Mouse (Mus musculus): Measurements from ENCODE around the gene Rims4. TPM values are rescaled to one million over a fixed set of nuclear protein-coding genes. Genes with fewer than 3 reads are reported as not detected.

Gene Rims4
- polyA plus RNA-seq, 1 experiment from 2014 or later: 3.5 TPM

DNA sequence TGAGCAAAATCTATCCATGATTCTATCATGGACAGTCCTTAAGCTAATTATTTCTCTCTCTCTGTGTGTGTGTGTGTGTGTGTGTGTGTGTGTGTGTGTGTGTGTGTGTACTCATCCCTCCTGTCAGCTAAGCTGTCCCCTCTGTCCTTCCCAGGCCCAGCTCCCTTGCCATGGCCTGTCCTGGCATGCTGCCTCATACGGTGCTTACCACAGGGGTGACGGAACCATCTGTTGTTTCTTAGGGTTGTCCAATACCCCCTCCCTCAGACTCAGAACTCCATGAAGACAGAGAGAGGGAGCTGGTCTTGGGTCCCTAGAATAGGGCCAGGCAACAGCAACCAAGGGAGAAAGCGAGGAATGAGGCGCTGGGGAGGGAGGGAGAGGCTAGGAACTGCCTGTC, 14.2 kb downstream of the Rims4 start:
- H3K36me3 ChIP-seq (replicated peaks): no peaks in the 10 kb centered on the region
- 90% methylated on average over 4 of the region's 4 CpGs for WGBS
- no peak overlapping the region for H3K4me3 ChIP-seq (replicated peaks)
- no peak overlapping the region for H3K27ac ChIP-seq
- no peaks in the 10 kb centered on the region for H3K27me3 ChIP-seq
- H3K4me2 ChIP-seq: no peak overlapping the region
- no peak overlapping the region for H3K9ac ChIP-seq
- no peak for ATAC-seq (ENCODE audit: low FRiP score)
- no peaks in the 10 kb centered on the region for H3K4me1 ChIP-seq
- no peaks in the 10 kb centered on the region for H3K9me3 ChIP-seq

DNA sequence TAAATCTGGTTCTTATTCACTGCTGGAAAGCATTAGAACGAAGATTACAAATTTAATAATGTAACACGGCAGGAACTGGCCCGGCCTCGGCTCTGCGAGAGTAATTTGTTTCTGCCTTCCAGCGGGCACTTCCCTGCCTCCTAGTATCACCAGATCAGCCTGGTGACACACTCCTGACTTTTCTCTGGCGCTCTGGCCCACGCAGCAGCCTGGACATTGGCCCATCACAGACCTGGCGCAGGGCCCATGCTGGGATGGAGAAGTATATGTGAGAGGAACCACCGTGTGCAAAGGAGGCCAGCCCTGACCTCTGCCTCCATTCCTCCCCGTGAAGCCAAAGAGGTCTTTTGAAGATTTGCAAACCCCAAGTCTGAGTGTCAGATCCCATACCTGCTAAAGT, 15.0 kb downstream of the Rims4 start:
- Histone ChIP-seq H3K9ac (no peak overlapping the region), H3K27me3 (no peaks in the 10 kb centered on the region), H3K36me3 (replicated peaks) (no peaks in the 10 kb centered on the region), H3K27ac (no peak overlapping the region), H3K4me2 (no peak overlapping the region), H3K4me3 (replicated peaks) (no peak overlapping the region), H3K9me3 (no peaks in the 10 kb centered on the region), H3K4me1 (no peaks in the 10 kb centered on the region)
- WGBS: 79% methylated on average over 11 of the region's 11 CpGs
- ATAC-seq (ENCODE audit: low FRiP score): no peak

DNA sequence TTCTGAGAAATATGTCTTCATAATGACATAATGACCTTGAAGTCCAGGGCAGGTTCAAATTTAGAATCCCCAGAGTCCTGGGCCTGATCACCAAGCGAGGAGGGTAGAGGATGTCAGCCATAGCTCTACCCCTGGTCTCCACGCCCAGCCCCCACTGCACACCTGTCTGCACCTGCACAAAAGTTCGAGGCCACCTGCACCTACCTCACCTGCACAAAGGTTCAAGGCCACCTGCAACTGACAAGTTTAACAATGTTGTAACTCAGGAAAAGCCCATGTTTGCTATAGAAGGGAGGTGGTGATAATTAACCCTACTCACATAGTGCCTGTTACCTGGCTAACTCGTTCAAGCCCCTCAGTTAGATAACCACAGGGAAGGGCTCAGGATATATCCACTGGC, 16.0 kb downstream of the Rims4 start:
- ATAC-seq (ENCODE audit: low FRiP score): no peak
- H3K9ac ChIP-seq: no peak overlapping the region
- no peaks in the 10 kb centered on the region for H3K27me3 ChIP-seq
- H3K36me3 ChIP-seq (replicated peaks): no peaks in the 10 kb centered on the region
- H3K4me2 ChIP-seq: no peak overlapping the region
- 78% methylated on average over 4 of the region's 4 CpGs for WGBS
- no peak overlapping the region for H3K4me3 ChIP-seq (replicated peaks)
- no peak overlapping the region for H3K27ac ChIP-seq
- H3K4me1 ChIP-seq: no peaks in the 10 kb centered on the region
- no peaks in the 10 kb centered on the region for H3K9me3 ChIP-seq

DNA sequence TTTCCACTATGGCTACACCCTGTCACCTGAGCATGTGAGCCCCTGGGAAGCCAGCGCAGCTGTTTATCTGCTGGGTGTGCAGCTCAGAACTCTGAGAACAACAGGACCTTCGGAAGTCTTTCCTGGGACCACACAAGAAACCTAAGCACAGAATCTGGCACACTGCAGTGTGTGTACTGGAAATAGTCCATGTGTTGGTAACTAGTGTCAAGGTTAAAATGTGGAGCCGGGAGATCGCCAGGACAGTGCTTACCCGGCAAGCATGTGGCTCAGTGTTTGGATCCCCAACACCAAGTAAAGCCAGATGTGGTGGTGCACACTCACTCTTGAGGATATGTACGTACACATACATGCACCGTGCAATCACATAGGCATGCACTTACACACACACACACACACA, 17.4 kb downstream of the Rims4 start:
- no peak overlapping the region for H3K9ac ChIP-seq
- no peaks in the 10 kb centered on the region for H3K9me3 ChIP-seq
- no peaks in the 10 kb centered on the region for H3K4me1 ChIP-seq
- H3K4me2 ChIP-seq: no peak overlapping the region
- 91% methylated on average over 7 of the region's 7 CpGs for WGBS
- H3K36me3 ChIP-seq (replicated peaks): no peaks in the 10 kb centered on the region
- no peak overlapping the region for H3K4me3 ChIP-seq (replicated peaks)
- no peak for ATAC-seq (ENCODE audit: low FRiP score)
- no peak overlapping the region for H3K27ac ChIP-seq
- H3K27me3 ChIP-seq: no peaks in the 10 kb centered on the region

DNA sequence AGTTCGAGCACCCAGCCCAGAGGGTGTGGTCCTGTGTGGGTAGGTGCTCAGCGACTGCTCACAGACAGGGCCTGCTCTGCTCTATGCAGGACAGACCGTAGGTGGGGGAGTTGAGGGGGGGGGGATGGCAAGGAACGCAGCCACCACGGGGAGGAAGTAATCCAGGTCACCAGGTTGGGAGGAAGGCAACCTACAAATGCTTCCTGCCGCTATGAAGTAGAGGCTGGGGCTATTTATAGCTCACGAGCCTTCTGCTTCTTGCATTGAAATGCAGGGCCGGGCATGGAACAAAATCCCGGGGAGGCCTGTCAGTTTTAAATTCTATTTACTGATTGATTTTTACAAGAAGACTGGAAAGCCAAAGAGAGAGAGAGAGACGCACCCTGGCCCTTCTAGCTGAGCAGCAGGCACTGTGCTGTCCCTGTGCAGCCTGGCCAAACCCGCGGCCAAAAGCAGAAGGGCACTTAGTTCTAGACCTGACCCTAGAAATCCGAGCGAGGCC, 18.5 kb downstream of the Rims4 start:
- no peak overlapping the region for H3K4me2 ChIP-seq
- H3K4me1 ChIP-seq: no peaks in the 10 kb centered on the region
- no peak for ATAC-seq (ENCODE audit: low FRiP score)
- 67% methylated on average over 14 of the region's 14 CpGs for WGBS
- no peak overlapping the region for H3K4me3 ChIP-seq (replicated peaks)
- no peaks in the 10 kb centered on the region for H3K9me3 ChIP-seq
- no peak overlapping the region for H3K9ac ChIP-seq
- H3K27ac ChIP-seq: no peak overlapping the region
- H3K36me3 ChIP-seq (replicated peaks): no peaks in the 10 kb centered on the region
- H3K27me3 ChIP-seq: no peaks in the 10 kb centered on the region

DNA sequence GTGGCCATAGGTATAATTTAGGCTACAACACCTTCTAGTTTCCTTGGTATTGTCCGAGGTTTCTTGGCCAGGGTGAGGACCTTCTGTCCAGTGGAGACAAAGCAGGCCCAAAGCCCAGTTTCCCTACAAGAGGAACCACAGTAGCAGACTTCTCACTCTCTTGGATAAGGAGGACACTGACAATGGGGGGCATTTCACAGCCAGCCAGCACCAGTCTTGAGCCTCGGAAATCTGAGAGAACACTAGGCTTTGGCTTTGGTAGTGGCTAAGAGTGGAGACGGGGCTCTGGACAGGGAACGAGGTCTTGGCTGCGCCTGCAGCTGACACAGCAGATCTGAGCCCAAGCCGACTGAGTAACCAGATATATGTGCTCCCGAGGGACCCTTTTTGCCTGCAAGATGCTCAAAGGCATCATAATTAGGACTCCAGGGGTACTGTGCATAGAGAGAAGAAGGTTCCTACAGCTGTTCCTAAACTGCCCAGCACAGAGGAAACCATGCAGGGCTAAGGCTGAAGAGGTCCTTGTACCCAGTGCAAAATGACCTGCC, 20.4 kb downstream of the Rims4 start:
- Histone ChIP-seq H3K27me3 (no peaks in the 10 kb centered on the region), H3K9ac (no peak overlapping the region), H3K4me3 (replicated peaks) (no peak overlapping the region), H3K4me2 (no peak overlapping the region), H3K36me3 (replicated peaks) (no peaks in the 10 kb centered on the region), H3K4me1 (no peaks in the 10 kb centered on the region), H3K9me3 (no peaks in the 10 kb centered on the region), H3K27ac (no peak overlapping the region)
- WGBS: 83% methylated on average over 7 of the region's 7 CpGs
- no peak for ATAC-seq (ENCODE audit: low FRiP score)

DNA sequence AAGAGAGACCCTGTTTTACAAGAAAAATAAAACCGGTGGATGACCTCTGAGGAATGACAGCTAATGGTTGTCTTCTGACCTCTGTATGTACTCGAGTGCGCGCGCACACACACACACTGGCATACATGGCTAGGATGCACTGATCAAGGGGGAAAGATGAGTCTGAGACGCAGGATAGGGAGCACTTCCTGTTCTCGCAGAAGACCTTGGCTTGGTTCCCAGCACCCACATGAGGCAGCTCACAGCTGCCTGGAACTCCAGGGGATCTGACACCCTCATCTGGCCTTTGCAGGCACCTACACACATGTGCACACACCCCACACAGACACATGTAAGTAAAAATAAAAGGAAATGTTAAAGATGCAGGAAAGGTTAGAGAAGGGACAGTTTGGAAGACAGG, 21.5 kb downstream of the Rims4 start:
- Histone ChIP-seq H3K4me3 (replicated peaks) (no peak overlapping the region), H3K4me2 (no peak overlapping the region), H3K27me3 (no peaks in the 10 kb centered on the region), H3K9me3 (no peaks in the 10 kb centered on the region), H3K36me3 (replicated peaks) (no peaks in the 10 kb centered on the region), H3K27ac (no peak overlapping the region), H3K4me1 (no peaks in the 10 kb centered on the region), H3K9ac (no peak overlapping the region)
- ATAC-seq (ENCODE audit: low FRiP score): no peak
- 94% methylated on average over 7 of the region's 7 CpGs for WGBS

DNA sequence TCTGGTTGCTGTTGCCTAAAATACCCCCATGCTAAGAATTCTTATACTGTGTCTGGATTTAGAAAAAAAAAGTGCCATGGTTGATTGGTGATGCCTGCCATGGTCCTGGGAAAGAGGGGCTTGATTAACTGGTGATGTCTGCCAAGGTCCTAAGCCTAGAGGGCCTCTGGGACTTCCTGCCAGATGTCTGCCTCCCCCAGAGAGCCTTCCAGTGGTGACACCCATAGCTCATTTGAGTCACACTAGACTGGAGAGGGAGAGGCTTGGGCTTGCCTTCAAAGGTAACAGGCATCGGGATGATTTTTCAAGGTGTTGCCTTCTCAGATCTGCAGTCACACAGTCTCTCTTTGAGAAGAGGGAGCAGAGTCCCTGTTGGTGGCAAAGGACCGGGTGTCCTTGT, 23.3 kb downstream of the Rims4 start:
- Histone ChIP-seq H3K4me2 (no peak overlapping the region), H3K27me3 (no peaks in the 10 kb centered on the region), H3K4me1 (peaks cover 10% of the 10 kb centered on the region), H3K27ac (no peak overlapping the region), H3K9ac (no peak overlapping the region), H3K9me3 (no peaks in the 10 kb centered on the region), H3K36me3 (replicated peaks) (no peaks in the 10 kb centered on the region), H3K4me3 (replicated peaks) (no peak overlapping the region)
- 79% methylated on average over 2 of the region's 2 CpGs for WGBS
- no peak for ATAC-seq (ENCODE audit: low FRiP score)

DNA sequence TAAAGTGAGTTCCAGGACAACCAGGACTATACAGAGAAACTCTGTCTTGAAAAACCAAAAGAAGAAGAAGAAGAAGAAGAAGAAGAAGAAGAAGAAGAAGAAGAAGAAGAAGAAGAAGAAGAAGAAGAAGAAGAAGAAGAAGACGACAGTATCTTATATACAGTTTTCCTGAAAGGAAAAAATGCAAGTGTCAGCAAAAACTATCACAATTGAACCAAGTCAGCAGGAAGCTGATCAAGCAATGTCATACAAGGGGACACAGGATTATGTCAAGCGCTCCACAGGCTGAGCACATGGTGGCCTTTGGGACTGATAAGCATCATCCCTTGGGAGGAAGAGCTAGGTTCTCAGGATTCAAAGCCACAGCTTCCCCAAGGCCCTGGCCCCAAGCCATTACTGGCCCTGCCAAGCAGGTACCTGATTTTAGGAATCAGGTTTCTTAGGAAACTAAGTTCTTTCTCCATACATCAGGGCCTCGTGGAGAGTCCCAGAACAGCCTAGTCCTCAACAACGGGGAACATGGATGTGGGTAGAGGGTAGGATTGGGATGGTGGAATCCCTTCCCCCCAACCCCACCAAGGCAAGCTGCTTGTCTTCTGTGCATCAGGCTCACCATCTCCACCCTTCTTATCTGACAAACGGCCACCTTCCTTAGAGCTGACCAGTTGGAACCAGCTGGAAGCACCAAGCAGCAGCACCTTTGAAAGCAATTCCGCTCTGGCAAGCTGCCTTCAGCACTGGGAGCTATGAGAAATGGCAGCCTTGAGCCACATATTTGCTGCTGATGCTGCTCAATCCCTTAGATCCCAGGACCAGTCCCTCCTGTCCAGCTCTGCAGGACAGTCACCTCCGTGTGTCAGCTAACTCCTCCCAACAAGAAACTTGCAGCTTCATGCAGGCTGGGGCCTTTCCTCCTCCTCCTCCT, 24.8 kb downstream of the Rims4 start:
- Histone ChIP-seq H3K36me3 (replicated peaks) (no peaks in the 10 kb centered on the region), H3K9me3 (no peaks in the 10 kb centered on the region), H3K9ac (no peak overlapping the region), H3K27ac (no peak overlapping the region), H3K4me2 (no peak overlapping the region), H3K4me1 (peaks cover 10% of the 10 kb centered on the region), H3K27me3 (no peaks in the 10 kb centered on the region), H3K4me3 (replicated peaks) (no peak overlapping the region)
- no peak for ATAC-seq (ENCODE audit: low FRiP score)
- 73% methylated on average over 7 of the region's 7 CpGs for WGBS

DNA sequence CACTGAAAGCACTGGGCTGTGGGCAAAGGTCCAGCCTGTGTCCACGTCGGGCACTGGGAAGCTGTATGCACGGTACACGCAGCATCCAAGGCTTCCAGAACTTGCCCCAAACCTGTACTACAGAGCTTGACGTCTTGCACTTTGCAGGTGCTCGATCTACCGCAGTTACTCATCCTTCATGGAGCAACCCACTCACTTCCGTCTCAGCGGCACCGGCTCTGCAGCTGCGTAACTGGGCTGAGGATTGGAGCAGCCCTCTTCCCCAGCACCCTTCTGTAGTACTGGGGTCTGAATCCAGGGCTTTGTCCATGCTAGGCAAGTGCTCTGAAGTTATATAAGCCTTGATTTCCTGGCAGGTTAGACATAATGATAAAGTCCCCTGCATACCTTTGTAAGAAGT, 27.2 kb downstream of the Rims4 start:
- no peaks in the 10 kb centered on the region for H3K27me3 ChIP-seq
- H3K9me3 ChIP-seq: no peaks in the 10 kb centered on the region
- H3K27ac ChIP-seq: peak overlapping the region; percentile 54; the same call in 1 of the 2 replicates
- H3K36me3 ChIP-seq (replicated peaks): no peaks in the 10 kb centered on the region
- no peak overlapping the region for H3K4me3 ChIP-seq (replicated peaks)
- no peak for ATAC-seq (ENCODE audit: low FRiP score)
- H3K4me1 ChIP-seq: peaks cover 10% of the 10 kb centered on the region
- no peak overlapping the region for H3K4me2 ChIP-seq
- WGBS: 88% methylated on average over 11 of the region's 11 CpGs
- H3K9ac ChIP-seq: no peak overlapping the region

DNA sequence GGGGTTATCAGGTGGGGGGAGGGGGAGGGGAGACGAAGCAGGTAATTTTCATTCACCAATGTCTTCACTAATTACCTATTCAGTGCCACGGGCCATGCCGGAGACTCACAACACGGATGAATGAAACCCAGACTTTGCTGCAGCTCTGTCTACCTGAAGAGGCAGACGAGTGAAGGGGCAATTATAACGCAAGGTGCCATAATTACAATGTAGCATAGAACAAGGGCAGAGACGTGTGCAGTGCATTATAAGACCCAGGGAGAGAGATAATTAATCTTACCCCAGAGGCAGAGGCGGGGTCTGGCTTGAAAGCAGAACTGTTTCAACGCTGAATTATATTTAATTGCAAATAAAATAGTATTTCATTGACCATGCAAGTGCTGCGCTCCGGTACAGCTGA, 27.9 kb downstream of the Rims4 start:
- H3K9ac ChIP-seq: no peak overlapping the region
- no peaks in the 10 kb centered on the region for H3K36me3 ChIP-seq (replicated peaks)
- no peaks in the 10 kb centered on the region for H3K9me3 ChIP-seq
- no peak overlapping the region for H3K4me3 ChIP-seq (replicated peaks)
- 54% methylated on average over 11 of the region's 11 CpGs for WGBS
- H3K27me3 ChIP-seq: no peaks in the 10 kb centered on the region
- peak overlapping the region; percentile 54; the same call in 1 of the 2 replicates for H3K27ac ChIP-seq
- H3K4me1 ChIP-seq: peaks cover 10% of the 10 kb centered on the region
- ATAC-seq (ENCODE audit: low FRiP score): no peak
- no peak overlapping the region for H3K4me2 ChIP-seq

DNA sequence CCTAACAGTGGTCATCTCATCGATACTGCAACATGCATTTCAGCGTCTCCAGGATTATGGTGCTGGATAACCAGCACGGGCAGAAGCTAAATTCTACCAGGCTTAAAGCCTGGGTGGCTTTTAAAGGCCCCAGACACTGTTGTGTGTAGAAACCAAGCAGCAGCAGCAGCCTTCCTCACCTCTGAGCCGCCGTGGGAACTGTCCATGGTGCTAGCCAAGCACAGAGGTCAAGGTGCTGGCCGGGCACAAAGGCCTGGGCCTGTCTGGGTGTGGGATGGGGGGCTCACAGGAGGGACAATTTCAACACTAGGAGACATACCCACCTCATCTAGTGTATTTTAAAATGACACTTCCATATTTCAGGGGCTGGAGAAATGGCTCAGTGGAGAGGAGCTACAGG, 29.1 kb downstream of the Rims4 start:
- no peaks in the 10 kb centered on the region for H3K36me3 ChIP-seq (replicated peaks)
- no peaks in the 10 kb centered on the region for H3K9me3 ChIP-seq
- ATAC-seq (ENCODE audit: low FRiP score): no peak
- no peak overlapping the region for H3K27ac ChIP-seq
- no peak overlapping the region for H3K4me3 ChIP-seq (replicated peaks)
- no peak overlapping the region for H3K4me2 ChIP-seq
- no peak overlapping the region for H3K9ac ChIP-seq
- H3K4me1 ChIP-seq: peaks cover 10% of the 10 kb centered on the region
- WGBS: 47% methylated on average over 6 of the region's 6 CpGs
- H3K27me3 ChIP-seq: no peaks in the 10 kb centered on the region

All from forebrain, embryonic 12.5 days (tissue).